Mouse (Mus musculus) stomach, postnatal 0 days (tissue): ENCODE results near the gene Pex10.

ENCODE experiments used
- CTCF ChIP-seq: IDR thresholded peaks from 2 replicates; pipeline ENCODE4 v1.5.1; 2016; ENCODE audit warnings: antibody characterized with exemption, low read depth, mild to moderate bottlenecking, moderate library complexity
- EP300 ChIP-seq: optimal IDR thresholded peaks from 2 replicates; pipeline ENCODE3; 2016; ENCODE audit warnings: antibody characterized with exemption

GRCm38 (mm10) chr4:155117396-155117978, 50.7 kb downstream of the Pex10 start:
- TF ChIP-seq CTCF, result no peak
- no peak for TF ChIP-seq EP300
